In the genomic region with DNA sequence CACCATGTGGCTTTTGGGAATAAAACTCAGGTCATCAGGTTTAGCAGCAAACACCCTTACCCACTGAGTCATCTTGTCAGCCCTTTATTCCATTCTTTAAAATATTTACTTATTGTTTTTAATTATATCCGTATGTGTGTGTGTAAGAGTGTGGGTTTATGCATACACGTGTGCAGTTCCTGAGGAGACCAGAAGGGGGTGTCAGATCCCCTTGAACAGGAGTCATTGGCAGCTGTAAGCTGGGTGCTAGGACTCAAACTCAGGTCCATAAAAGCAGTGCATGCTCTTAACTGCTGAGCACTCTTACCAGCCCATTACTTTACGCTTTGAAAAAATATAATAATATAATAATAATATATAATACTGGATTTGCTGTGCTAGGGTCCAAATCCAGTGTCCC, we compare ENCODE assay signal across 35 mouse cellular contexts. TPM values are rescaled to one million over a fixed set of nuclear protein-coding genes. Genes with fewer than 3 reads are reported as not detected.
DNase-seq lines count a peak whose midpoint lies in the region; TF ChIP-seq lines count a peak whose summit lies in the region.
"Had no signal": no experiment of that assay in that cellular context is flagged by ENCODE, and none has a peak within 500 bp of the region (broad histone marks: within the 10 kb centered on the region; RNA-seq: fewer than 3 reads in every experiment).

No protein-coding gene starts in this region.

- TF ChIP-seq CTCF in layer of hippocampus, adult 2 months (conservative IDR thresholded peaks at IDR 0.05) = 0 out of 2 replicates have a peak, but pooled peaks have one; percentile 11
- peak; percentile 79 for TF ChIP-seq CTCF in E14TG2a.4 (conservative IDR thresholded peaks at IDR 0.05; ENCODE audit: low read length)

- no peak overlapping the region for H3K27ac ChIP-seq in layer of hippocampus, adult 2 months
- H3K27ac ChIP-seq in ES-E14 (ENCODE audit: insufficient read depth, low read depth, low read length, poor library complexity, severe bottlenecking) = no peak overlapping the region
- H3K27ac ChIP-seq in limb, embryonic 10.5 days = no peak overlapping the region
- H3K27ac ChIP-seq: forebrain, embryonic 10.5 days; forebrain, embryonic 13.5 days; gastrocnemius, adult 2 months; heart, embryonic 15.5 days; hindbrain, embryonic 14.5 days; hindbrain, postnatal 0 days had no signal

- in situ Hi-C loops in ES-E14 (cut with MboI; ENCODE audit: low sequenced_read_pairs in 2 of 2, unreplicated experiment in 2 of 2) = no loop called here

- H3K9ac ChIP-seq in ES-E14 (ENCODE audit: insufficient read depth, low read depth, low read length, poor library complexity, severe bottlenecking) = no peak overlapping the region
- H3K9ac ChIP-seq: forebrain, embryonic 13.5 days; forebrain, postnatal 0 days; heart, embryonic 12.5 days; heart, embryonic 15.5 days; hindbrain, embryonic 14.5 days had no signal

- H3K9me3 ChIP-seq in E14TG2a.4 (ENCODE audit: low read length) (no peaks in the 10 kb centered on the region), ES-E14 (ENCODE audit: control insufficient read depth, insufficient read depth, low read depth, low read length) (no peaks in the 10 kb centered on the region)
- H3K9me3 ChIP-seq in limb, embryonic 10.5 days (replicated peaks) = no peaks in the 10 kb centered on the region
- H3K9me3 ChIP-seq: G1E; heart, embryonic 15.5 days had no signal

- H3K4me1 ChIP-seq in E14TG2a.4 (replicated peaks; ENCODE audit: low read depth, low read length) (no peaks in the 10 kb centered on the region), ES-E14 (ENCODE audit: control insufficient read depth in 2 of 2, insufficient read depth in 2 of 2, low read length in 2 of 2, poor library complexity in 1 of 2) (peaks cover 0 to 2% of the 10 kb centered on the region in 2 experiments; a peak in 1 of 4 replicates)
- peaks cover 16% of the 10 kb centered on the region for H3K4me1 ChIP-seq in limb, embryonic 10.5 days
- H3K4me1 ChIP-seq: forebrain, embryonic 13.5 days; heart, embryonic 12.5 days; heart, embryonic 15.5 days had no signal

- no peaks in the 10 kb centered on the region for H3K27me3 ChIP-seq in E14TG2a.4 (ENCODE audit: insufficient read depth, low read length)
- H3K27me3 ChIP-seq in limb, embryonic 10.5 days (ENCODE audit: low read depth, poor library complexity, severe bottlenecking) = no peaks in the 10 kb centered on the region
- H3K27me3 ChIP-seq: forebrain, embryonic 13.5 days; heart, embryonic 15.5 days had no signal

- H3K4me3 ChIP-seq in layer of hippocampus, adult 2 months = no peak overlapping the region
- H3K4me3 ChIP-seq in E14TG2a.4 (replicated peaks; ENCODE audit: low read length) = no peak overlapping the region
- H3K4me3 ChIP-seq in ES-E14 (ENCODE audit: insufficient read depth in 1 of 2, low read depth in 1 of 2, low read length in 2 of 2, poor library complexity in 1 of 2, severe bottlenecking in 1 of 2) = no peak overlapping the region
- H3K4me3 ChIP-seq in limb, embryonic 10.5 days = no peak overlapping the region
- H3K4me3 ChIP-seq: forebrain, embryonic 10.5 days; forebrain, embryonic 13.5 days; gastrocnemius, adult 2 months; heart, embryonic 12.5 days; heart, embryonic 15.5 days had no signal

- no peaks in the 10 kb centered on the region for H3K36me3 ChIP-seq in E14TG2a.4 (ENCODE audit: insufficient read depth, low read length)
- no peaks in the 10 kb centered on the region for H3K36me3 ChIP-seq in ES-E14 (ENCODE audit: control insufficient read depth, insufficient read depth, low read length, poor library complexity, severe bottlenecking)
- no peaks in the 10 kb centered on the region for H3K36me3 ChIP-seq in limb, embryonic 10.5 days
- H3K36me3 ChIP-seq: forebrain, embryonic 10.5 days; G1E; heart, embryonic 12.5 days; heart, embryonic 15.5 days had no signal

- DNase-seq in layer of hippocampus, adult 2 months (ENCODE audit: low spot score in 2 of 2) = no peak
- no peak for DNase-seq in layer of hippocampus, postnatal 36 days
- no peak for DNase-seq in ES-E14 (ENCODE audit: low read depth, low spot score)
- peak; percentile 52 for DNase-seq in R1 (ENCODE audit: low read depth, low spot score)
- no peak for DNase-seq in limb, embryonic 10.5 days (ENCODE audit: low spot score)
- DNase-seq in spleen, postnatal 14 days (ENCODE audit: low spot score in 2 of 2) = no peak
- DNase-seq in urinary bladder, postnatal 10 days (ENCODE audit: low spot score) = no peak
- DNase-seq: adrenal gland, adult 8-10 months; adrenal gland, postnatal 25 days; B cell, adult 2 months; cerebellum, adult 18-20 months; cerebellum, adult 9-10 months; cerebellum, postnatal 14 days; forebrain, postnatal 0 days; gastrocnemius, adult 2 months; gastrocnemius, postnatal 14 days; heart, adult 11 months; heart, postnatal 10 days; heart, postnatal 4 days had no signal

- WGBS in limb, embryonic 10.5 days = 96% methylated on average over 3 of the region's 3 CpGs

TF ChIP-seq in ES-E14, 5 proteins besides CTCF, POLR2A, EP300 and RAD21:
- TF ChIP-seq ZC3H11A (IDR thresholded peaks at IDR 0.05; ENCODE audit: borderline replicate concordance, low read depth, low read length) (0 out of 2 replicates have a peak, but pooled peaks have one; percentile 20), CHD2 (IDR thresholded peaks at IDR 0.05; ENCODE audit: low read depth, low read length) (no peak), MAFK (IDR thresholded peaks at IDR 0.05; ENCODE audit: insufficient read depth, low read depth, low read length) (no peak), HCFC1 (IDR thresholded peaks at IDR 0.05; ENCODE audit: borderline replicate concordance, insufficient read depth, low read length) (no peak), ZNF384 (IDR thresholded peaks at IDR 0.05; ENCODE audit: low read depth, low read length) (no peak)

RNA-seq across cellular contexts. Expression of a gene that starts 54.6 kb away (rescaled TPM):
- total RNA-seq in layer of hippocampus, adult 2 months (2021) = not detected
- not detected for total RNA-seq in layer of hippocampus, postnatal 36 days (2021)
- not detected in 2 replicates for total RNA-seq in ES-E14 (2012; rRNA removed)
- polyA plus RNA-seq in limb, embryonic 10.5 days (2016; fragmentation: Nextera tagmentation; extraction: Ambion mirVana) = not detected in 2 replicates
- total RNA-seq: adrenal gland, adult 8-10 months; adrenal gland, postnatal 25 days; CH12.LX; forebrain, postnatal 0 days; G1E; gastrocnemius, adult 2 months; gastrocnemius, postnatal 14 days; gastrocnemius, postnatal 4 days; heart, postnatal 10 days; heart, postnatal 4 days; hindbrain, postnatal 0 days had no signal
- polyA plus RNA-seq: embryonic facial prominence, embryonic 11.5 days; embryonic facial prominence, embryonic 14.5 days; forebrain, embryonic 10.5 days; forebrain, embryonic 13.5 days; forebrain, postnatal 0 days; frontal cortex, adult 2 months; G1E; heart, embryonic 12.5 days; heart, embryonic 15.5 days; hindbrain, embryonic 11.5 days; hindbrain, embryonic 14.5 days; hindbrain, postnatal 0 days; inflammation-experienced regulatory T-cells, adult 6 months; intestine, embryonic 16.5 days had no signal
